Mouse (Mus musculus): Measurements from ENCODE around the gene Padi2.
A peak's percentile ranks its signal among the peaks of the same experiment; 100 is the strongest.

The Padi2 gene

DNA sequence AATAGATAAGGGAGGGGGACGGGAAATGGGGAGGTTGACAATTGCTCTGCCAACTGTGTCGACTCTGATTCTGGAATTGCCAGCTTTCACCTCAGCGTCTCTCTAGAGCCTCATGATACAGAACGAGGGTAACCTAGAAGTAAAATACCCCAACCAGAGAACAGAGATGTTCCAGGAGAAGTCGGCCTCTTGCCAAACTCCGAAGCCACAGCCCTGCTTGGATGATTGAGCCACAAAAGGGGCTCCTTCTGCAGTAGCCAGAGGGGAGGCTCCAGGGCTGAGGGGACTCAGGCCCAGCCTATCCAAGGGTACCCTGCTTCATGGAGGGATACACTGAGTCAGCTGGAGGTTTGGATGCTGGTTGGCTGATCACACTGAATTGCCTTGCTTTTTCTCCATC, 52.2 kb downstream of the Padi2 start:
- no peak for DNase-seq (ENCODE audit: low read depth, low spot score)

DNA sequence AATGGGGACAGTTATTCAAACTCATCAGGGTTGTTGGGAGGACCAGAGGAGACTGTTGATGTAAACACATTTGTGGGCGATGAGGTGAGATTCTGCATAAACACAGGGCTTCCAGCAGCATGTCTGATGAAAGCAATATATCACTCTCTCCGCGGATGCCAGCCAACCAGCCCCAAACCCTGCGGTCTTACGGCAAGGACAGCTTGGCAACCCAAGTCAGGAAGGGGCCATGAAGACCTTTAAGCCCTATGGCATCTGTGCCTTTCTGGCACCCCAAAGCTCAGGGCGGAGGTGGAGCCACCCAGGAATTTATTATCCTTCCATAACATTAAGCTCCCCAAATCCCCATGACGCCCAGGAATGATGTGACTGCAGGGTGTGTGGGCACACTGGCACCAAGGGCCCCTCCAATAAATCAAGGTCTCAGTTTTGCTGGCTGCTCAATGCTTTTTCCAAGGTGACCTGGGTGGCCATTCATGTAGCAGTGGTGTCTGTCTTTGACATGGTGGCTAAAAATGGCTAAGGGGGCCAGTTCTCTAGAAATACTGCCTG, 53.1 kb downstream of the Padi2 start:
- DNase-seq (ENCODE audit: low read depth, low spot score) = no peak

DNA sequence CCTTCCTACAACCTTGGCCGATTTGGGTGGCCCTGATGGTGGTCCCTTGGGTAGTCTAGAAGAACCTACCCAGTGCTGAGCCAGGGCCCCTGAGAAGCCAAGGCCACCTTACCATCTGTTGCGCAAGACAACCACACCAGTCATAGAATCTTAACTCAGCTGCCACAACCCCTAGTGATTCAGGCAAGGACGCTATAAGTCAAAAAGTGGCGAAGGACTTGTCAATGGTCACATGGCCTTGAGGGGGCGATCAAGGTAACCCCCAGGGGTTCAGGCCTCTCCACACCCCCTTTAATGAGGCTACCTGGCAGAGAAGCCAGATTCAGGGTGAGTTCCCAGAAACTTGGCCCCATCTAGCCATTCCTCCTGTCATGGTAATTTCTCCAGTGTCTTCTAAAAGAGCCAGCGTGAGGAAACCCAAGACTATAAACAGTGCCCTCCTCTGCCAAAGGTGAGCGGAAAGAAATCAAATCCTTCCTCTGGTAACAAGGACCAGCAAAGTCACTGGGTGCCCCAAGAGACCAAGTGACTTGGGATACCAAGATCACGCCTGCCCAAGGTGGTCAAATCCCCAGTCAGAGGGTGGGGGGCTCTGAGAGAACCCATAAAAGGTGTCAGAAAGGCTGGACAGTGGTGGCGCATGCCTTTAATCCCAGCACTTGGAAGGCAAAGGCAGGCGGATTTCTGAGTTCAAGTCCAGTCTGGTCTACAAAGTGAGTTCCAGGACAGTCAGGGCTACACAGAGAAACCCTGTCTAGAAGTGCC, 53.8 kb downstream of the Padi2 start:
- DNase-seq (ENCODE audit: low read depth, low spot score) = no peak

DNA sequence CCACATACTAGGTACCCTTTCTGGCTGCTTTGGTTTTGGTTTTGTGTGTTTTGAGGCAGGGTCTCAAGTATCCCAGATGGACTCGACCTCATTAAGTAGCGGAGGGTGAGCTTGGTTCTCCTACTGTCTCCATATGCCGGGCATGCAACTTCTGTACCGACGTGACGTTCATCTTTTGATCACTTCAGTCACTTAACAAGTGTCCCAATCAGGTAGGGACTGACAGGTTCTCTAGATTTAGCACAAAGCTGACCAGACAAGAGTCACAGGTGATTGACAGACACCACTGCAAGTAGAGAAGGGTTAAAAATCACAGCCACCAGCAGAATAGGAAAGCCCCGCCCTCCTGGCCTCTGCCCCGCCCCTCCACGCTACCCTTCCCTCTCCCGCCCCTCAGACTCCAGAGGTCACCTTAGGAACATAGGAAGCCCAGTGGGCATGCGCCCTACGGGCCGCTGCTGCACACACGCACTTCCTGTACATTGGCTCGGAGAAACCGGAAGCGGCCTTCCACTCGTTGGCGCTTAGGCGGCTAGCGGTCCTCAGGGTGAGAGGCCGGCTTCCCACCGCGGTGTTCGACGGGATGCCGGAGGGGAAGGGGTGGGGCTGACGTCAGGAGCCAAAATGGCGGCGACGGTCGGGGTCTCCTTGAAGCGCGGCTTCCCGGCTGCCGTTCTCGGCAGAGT, 54.8 kb downstream of the Padi2 start, which contains the start of gene Sdhb:
TSS of gene Sdhb (plus strand) at position 423 of the 686 bp plus-strand sequence.
- peak; percentile 97 for DNase-seq (ENCODE audit: low read depth, low spot score)

DNA sequence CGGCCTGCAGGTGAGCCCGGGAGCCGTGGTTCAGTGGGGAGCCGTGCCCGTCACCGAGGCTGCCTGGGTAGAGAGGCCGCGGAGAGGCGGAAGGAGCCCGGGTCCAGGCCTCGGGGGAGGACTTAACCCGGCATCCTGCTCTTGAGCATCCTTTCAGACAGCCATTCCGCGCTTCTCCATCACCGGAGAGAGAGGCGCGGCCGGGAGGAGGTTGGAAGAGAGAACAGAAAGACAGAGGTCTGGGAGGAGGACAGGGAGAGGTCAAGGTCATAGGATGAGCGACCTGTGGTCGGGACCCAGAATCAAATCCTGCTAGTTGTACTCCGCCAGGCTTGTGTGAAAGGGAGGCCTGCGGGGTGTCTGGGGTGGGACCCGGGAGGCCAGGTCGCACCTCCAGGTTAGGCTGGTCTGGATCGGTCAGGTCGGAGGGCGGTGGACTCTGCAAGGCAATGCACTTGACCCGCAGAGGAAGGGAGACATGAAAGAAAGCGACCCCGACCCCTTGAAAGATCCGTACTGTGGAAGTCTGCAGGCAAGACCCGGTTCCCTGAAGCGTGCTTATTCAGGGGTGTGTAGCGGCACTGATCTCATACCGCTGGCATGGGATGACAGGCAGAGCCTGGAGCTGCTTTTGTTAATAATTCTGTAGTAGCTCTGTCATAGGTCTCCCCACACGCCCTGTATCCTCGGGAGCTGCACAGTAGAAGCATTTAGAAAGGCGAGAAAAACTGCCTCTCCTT, 55.5 kb downstream of the Padi2 start:
- no peak for DNase-seq (ENCODE audit: low read depth, low spot score)

DNA sequence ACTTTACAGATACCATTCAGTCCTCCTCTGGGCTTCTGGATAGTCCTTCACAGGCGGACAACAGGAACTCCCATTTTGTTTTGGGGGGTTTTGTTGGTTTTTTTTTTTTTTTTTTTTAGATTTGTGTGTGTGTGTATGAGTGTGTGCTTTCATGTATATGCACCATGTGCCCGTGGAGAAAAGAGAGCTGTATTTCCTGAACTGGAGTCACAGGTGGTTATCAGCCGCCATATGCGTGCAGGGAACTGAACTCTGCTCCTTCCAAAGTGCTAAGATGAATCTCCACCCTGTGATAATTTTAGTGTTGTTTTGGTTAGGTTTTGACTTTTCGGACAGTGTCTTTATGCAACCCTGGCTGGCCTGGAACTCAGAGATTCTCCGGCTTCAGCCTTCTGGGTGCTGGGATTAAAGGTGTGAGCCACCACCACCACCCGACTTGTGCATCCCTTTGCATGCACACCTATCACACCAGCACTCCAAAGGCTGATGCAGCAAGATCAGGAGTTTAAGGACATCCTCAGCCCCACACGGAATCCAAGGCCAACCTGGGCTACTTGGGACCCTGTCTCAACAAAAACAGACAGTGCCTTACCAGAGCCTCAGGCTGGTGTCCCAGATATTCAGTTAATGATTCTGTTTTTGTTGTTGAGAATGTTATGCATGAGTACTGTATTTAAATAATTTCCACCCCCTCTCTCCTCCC, 56.2 kb downstream of the Padi2 start:
- DNase-seq (ENCODE audit: low read depth, low spot score) = no peak

DNA sequence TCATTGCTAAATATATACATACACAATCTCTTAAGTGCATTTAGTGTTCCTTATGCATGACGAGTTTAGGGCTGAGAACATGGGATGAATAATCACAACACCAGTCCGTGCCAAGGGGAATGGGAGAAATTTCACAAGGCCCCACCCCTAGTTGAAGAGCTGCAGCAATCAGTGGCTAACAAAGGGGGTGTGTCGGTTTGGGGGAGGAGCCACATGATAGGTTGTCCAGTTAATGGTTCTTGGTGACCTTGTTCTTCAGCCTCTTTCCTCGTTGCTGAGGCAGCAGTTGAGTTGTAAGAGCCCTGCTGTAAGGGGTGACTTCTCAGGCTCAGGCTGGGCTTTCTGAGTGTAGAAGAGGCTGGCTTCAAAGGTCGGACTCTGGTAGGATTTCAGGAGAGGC, 56.8 kb downstream of the Padi2 start:
- no peak for DNase-seq (ENCODE audit: low read depth, low spot score)

DNA sequence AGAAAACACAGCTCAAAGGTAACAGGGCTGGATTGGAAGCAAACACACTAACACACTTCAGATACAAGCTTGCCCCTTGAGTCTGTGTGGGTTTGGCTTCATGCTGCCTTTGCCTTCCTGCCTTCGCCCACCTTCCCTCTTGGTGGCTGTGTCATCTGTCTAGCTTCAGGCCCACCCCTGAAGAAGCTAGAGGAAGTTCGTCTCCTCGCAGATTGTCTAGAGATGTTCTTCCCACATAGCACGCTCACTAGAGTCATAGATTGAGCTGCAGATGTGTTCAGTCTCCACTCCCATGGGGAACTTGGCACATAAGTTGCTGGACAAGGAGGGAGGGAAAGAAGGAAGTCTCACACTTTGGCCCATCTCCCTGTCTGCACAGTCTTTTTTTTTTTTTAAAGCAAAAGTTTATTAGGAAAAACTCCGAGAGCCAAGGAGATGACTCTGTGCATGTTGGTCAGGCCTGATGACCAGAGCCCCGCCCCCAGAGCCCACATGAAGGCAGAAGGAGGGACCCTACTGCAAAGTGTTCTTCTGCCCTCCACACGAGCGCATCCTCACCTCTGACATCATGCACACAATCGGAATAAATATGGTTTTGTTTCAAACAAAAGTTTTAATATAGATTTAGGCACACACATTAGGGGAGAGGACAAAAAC, 57.9 kb downstream of the Padi2 start:
- no peak for DNase-seq (ENCODE audit: low read depth, low spot score)

DNA sequence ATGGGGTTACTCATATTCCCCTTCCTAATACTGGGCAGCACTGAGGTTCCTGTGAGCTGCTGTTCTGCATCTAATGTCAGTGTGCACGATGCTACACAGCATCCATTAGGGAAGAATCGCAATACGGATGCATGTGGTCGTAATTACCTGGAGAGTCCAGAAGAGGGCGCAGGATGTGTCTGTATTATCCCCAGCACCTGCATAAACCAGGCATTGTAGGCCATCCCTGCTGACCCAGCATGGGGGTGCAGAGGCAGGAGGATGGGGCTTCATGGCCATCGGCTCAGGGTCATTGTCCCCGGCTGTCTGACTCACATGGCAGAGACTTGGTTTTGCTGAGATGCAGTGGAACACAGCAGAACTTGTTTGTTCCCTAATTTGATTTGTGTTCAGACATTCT, 58.5 kb downstream of the Padi2 start:
- DNase-seq (ENCODE audit: low read depth, low spot score) = peak; percentile 53

DNA sequence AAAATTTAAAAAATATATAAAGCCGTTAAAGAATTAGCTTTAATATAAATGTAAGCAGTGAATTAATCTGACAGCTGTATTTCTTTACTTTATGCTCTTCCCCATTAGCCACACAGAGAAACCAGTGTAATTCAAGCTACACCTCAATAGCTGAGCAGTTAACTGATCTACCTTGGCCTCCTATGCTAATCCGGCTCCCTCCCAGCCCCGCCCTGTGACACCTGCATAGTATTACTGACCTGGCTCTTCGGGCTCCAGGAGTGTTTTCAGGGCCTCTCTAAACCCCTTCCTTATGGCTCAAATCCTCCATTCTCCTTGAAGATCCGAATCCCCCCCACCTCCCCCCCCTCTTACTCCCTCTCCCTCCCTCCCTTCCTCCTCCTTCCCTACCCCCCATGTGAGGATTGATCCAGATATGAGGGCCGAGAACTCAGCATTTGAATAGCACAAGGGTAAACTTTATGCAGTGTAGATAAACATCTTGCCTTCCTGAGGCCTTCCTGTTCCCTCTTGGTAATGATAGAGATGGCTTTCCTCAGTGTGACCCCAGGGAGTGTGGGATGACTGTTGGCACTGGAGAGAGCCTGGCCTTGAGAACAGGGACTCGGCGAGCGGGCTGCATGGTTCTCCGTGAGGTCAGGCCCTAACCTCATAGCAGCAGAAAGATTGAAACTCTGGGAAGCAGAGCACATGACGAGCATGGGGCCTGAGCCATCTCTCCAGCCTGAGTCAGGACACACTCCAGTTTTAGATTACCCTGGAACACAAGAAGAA, 61.4 kb downstream of the Padi2 start:
- no peak for DNase-seq (ENCODE audit: low read depth, low spot score)

DNA sequence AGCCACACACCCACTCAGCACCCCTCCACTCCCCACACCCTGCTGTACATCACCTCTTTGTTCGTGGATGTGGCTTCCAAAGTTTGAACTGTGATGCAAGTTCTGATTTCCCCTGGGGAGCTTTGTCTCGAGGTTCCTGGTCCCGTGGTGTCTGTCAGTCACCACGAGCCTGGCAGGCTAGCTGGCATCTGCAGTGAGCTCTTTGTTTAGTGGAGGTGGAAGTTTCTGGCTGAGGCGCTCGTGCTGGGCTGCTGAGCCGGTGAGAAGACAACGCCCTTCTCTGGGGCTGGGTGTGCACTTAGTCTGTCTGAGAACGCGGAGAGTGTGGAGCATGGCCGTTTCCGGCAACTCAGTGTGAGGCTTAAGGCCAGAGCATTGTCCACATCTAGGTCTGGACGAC, 65.5 kb downstream of the Padi2 start:
- DNase-seq (ENCODE audit: low read depth, low spot score) = no peak

DNA sequence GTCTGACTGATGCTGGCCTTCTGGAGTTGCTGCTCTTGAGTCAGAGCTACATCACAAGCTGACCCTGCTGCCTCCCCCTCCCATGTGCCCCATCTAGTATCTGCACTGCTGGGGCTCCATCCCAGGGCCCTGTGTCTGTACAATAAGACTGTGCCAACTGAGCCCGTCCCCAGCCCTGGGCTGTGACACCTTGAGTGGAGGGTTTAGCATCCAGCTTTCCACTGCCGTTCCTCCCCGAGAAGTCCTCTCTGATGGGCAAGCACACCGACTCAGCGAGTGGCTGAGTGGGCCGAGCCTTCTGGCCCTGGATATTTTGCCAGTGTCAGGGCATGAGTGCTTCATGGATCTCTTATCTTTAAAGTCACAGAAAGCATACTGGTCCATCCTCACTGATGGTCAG, 68.3 kb downstream of the Padi2 start:
- no peak for DNase-seq (ENCODE audit: low read depth, low spot score)

DNA sequence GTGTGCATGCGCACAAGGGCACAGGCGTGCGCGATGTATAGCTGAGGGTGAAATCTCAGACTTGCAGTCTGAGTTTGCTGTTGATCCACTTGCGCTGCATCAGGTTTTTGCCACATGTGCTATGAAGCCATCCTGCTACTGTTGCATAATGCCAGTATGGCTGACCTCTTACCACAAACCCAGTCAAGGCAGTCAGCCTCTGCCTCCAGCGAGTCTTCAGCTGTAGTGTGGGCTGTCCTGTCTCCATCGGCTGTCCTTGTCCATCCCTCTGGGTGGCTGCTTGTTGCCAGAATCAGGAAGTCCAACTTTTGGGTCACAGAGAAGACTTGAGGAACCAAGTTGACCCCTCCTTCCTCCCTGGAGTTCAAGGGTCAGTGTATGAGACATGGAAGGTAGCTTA, 69.2 kb downstream of the Padi2 start:
- DNase-seq (ENCODE audit: low read depth, low spot score) = no peak

DNA sequence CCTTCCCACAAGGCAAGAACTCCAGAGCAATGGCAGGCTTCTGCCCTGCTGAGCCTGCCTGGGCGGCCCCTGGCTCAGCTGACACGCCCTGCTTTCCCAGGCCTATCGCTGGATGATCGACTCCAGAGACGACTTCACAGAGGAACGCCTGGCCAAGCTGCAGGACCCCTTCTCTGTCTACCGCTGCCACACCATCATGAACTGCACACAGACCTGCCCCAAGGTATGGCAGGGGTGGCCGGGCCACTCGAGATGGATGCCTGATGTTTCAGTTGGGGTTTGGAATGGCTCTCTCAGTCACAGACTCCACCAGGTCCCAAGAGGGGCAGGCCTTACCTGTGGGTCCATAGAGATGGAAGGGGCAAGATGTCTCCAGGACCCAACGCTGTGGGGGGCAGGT, 71.1 kb downstream of the Padi2 start:
- no peak for DNase-seq (ENCODE audit: low read depth, low spot score)

DNA sequence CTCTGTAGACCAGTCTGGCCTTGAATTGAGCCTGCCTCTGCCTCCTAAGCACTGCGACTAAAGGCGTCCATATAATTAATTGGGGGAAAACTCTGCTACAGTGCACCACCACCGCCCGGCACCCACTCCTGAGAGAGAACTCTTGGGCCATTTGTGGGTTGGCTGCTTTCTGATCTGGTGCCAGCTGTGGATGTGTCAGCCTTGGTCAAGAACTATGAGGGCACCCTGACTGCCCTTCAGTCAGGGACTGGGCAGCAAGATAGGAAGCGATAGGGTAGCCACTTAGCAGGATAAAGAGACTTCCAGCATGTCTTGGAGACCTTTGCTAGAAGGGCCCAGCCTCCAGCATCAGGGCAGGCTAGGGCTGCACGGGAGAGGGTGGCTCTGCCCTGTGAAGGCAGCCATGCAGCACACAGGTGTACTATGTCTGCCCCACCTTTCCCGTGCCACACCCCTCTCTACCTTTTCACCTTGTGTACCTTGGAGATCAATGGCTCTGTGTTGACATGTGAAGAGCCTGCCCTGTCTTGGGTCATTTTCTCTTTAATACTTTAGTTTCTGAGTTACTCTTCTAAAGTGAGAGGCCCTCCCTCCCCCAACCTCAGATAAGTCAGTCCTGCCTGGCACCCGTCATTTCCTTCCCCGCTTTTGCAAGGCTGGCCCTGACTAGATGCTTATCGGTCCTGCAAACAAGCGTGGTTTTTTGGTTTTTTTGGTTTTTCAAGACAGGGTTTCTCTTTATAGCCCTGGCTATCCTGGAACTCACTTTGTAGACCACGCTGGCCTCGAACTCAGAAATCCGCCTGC, 71.9 kb downstream of the Padi2 start:
- DNase-seq (ENCODE audit: low read depth, low spot score) = no peak

DNA sequence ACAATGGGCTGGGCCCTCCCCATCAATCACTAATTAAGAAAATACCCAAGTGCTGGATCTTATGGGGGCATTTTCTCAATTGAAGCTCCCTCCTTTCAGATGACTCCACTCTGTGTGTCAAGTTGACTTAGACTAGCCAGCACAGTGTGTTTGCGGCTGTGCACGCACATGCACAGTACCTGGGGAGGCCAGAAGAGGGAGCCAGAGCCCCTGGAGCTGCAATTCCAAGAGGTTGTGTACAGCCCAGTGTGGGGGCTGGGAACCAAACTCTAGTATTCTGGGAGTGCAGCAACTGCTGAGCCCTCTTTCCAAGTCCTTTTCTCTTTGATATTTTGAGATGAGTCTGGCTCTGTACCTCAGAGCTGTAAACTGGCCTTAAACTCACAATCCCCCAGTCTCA, 75.5 kb downstream of the Padi2 start:
- no peak for DNase-seq (ENCODE audit: low read depth, low spot score)

DNA sequence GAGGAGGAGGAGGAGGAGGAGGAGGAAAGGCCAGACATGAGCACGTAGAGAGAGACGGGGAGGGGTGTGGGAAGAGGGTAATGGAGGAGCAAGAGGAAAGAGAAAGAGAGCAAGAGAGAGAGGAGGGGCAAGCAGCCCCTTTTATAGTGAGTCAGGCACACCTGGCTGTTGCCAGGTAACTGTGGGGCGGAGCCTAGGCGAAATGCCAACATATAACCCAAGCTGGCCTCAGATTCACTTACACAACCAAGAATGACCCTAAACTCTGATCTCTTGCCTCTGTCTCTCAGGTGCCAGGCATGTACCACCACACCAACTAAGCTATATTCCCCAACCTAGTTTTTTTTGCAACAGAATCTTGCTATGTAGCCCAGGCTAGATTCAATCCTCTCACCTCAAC, 76.7 kb downstream of the Padi2 start:
- DNase-seq (ENCODE audit: low read depth, low spot score) = no peak

DNA sequence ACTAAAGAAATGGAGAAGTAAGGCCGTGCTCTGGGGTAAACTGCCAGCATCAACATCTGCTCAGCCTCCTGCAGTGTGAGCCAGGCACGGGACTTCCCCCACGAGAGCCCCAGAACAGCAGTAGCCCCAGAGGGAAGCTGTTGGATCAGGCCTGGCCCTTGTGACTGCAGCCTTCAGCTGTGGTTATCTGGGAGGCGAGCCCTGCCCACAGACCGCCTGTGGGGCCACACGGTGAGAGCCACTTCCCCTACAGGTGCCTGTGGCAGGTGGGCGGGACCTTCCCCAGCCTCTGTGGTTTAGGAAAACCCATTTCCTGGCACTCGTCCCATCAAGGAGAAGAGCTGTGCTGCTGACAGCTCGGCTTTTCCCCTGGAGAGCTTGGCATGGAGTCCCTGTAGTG, 77.3 kb downstream of the Padi2 start:
- DNase-seq (ENCODE audit: low read depth, low spot score) = no peak

DNA sequence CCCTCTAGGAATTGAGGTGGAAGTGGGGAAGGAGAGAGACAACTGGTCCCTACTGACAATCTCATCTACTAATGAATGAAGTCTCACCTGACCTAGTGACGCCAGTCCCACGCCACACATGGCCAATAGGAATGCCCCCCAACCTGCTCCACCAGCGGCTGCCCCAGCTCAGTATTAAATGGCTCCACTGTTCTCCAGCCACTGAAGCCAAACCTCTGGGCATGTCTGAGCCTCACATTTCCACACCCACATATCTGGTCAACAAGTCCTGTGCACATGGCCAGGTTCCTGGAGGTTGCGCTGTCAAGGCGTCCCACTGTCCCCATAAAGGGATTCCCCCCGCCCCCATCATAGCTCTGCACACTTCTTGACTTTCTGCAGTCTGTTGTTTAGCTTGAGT, 78.4 kb downstream of the Padi2 start:
- DNase-seq (ENCODE audit: low read depth, low spot score) = no peak

Measured in retina, adult 2 months (tissue).